Mouse (Mus musculus): ENCODE data around the gene F2rl1. TPM values are rescaled to one million over a fixed set of nuclear protein-coding genes. Genes with fewer than 3 reads are reported as not detected.

The F2rl1 gene
- polyA plus RNA-seq, 1 experiment from 2014 or later, result 0.72 TPM

DNA sequence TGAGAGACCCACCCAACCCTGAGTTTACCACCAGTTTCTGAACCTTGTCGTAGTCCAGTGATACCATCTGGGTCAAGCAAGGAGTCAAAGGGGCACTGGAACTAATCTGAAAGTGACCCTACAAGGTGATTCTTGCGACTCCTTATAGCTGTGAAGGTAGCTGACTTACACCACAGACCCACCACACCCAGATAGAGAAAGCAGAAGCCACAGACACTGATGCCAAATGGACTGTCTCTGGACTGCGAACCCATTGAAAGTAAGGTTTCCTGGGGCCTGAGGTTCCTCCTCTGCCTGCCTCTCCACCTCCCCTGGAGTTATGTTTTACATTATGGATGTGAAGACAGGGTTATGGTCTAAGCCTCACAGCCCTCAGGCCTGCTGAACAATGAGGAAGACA, 28.4 kb downstream of the F2rl1 start:
- H3K27me3 ChIP-seq, result no peaks in the 10 kb centered on the region
- no peak overlapping the region for H3K9ac ChIP-seq
- H3K27ac ChIP-seq, result no peak overlapping the region
- WGBS, result 86% methylated on average over 3 of the region's 3 CpGs
- H3K36me3 ChIP-seq, result no peaks in the 10 kb centered on the region
- ATAC-seq (replicated peaks; ENCODE audit: insufficient number of reproducible peaks, insufficient read depth, low FRiP score, low read depth), result no peak
- H3K4me1 ChIP-seq (replicated peaks), result peaks cover 12% of the 10 kb centered on the region
- no peak overlapping the region for H3K4me3 ChIP-seq
- H3K9me3 ChIP-seq (replicated peaks), result no peaks in the 10 kb centered on the region
- H3K4me2 ChIP-seq, result no peak overlapping the region

DNA sequence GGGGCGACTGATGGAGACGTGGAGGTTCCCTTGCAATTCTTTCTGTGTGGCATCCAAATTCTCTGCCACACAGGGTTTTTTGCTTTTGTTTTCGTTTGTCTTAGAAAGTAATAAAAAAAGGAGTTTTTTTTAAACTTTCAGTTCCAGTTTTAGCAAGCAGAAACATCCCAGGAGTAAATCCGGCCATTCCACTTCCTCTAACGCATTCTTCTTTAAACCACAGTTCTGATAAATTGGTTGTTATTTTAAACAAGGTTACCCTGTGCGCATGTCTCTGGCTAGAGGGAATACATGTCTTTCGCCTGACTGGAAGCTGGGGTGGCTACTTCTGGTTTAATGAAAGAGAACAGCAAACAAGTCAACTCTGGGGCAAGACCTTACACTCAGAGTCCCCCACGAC, 30.2 kb downstream of the F2rl1 start:
- H3K9me3 ChIP-seq (replicated peaks), result no peaks in the 10 kb centered on the region
- 56% methylated on average over 8 of the region's 8 CpGs for WGBS
- no peak overlapping the region for H3K4me3 ChIP-seq
- no peak overlapping the region for H3K9ac ChIP-seq
- peaks cover 12% of the 10 kb centered on the region for H3K4me1 ChIP-seq (replicated peaks)
- no peaks in the 10 kb centered on the region for H3K27me3 ChIP-seq
- H3K36me3 ChIP-seq, result no peaks in the 10 kb centered on the region
- H3K4me2 ChIP-seq, result no peak overlapping the region
- ATAC-seq (replicated peaks; ENCODE audit: insufficient number of reproducible peaks, insufficient read depth, low FRiP score, low read depth), result no peak
- no peak overlapping the region; the same call in 1 of the 2 replicates for H3K27ac ChIP-seq

- no peak overlapping the region for H3K4me3 ChIP-seq
- H3K9ac ChIP-seq, result no peak overlapping the region
- no peak for ATAC-seq (replicated peaks; ENCODE audit: insufficient number of reproducible peaks, insufficient read depth, low FRiP score, low read depth)
- H3K4me2 ChIP-seq, result no peak overlapping the region
- 57% methylated on average over 5 of the region's 5 CpGs for WGBS
- H3K27me3 ChIP-seq, result no peaks in the 10 kb centered on the region
- no peak overlapping the region for H3K27ac ChIP-seq
- H3K4me1 ChIP-seq (replicated peaks), result peaks cover 12% of the 10 kb centered on the region
- H3K9me3 ChIP-seq (replicated peaks), result no peaks in the 10 kb centered on the region
- H3K36me3 ChIP-seq, result no peaks in the 10 kb centered on the region
Observed at GRCm38 (mm10) chr13:95493296-95493695, 31.7 kb downstream of the F2rl1 start.

DNA sequence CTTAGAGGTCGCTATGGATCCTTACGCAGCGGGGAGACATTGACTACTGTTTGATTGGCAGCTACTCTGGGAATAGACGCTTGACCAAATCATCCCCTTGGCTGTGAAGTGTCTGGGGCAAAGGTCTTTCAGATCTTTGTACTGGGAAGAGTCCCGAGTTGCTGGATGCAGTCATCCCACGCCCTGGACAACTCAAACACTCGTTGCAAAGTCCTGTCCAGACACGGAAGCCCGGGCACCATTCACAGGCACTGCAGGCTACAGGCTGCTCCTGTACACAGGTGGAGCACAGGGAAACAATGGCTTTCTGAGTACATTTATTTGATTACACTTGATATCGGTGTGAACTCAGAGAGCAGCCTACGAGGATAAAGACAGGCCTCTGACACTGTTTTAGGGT, 33.7 kb downstream of the F2rl1 start:
- no peak overlapping the region for H3K4me2 ChIP-seq
- no peaks in the 10 kb centered on the region for H3K27me3 ChIP-seq
- H3K9me3 ChIP-seq (replicated peaks), result no peaks in the 10 kb centered on the region
- ATAC-seq (replicated peaks; ENCODE audit: insufficient number of reproducible peaks, insufficient read depth, low FRiP score, low read depth), result no peak
- H3K9ac ChIP-seq, result no peak overlapping the region
- peaks cover 12% of the 10 kb centered on the region for H3K4me1 ChIP-seq (replicated peaks)
- H3K4me3 ChIP-seq, result no peak overlapping the region
- WGBS, result 61% methylated on average over 11 of the region's 11 CpGs
- H3K27ac ChIP-seq, result no peak overlapping the region
- no peaks in the 10 kb centered on the region for H3K36me3 ChIP-seq

GRCm38 (mm10) chr13:95484664-95485063, 40.4 kb downstream of the F2rl1 start:
- H3K4me1 ChIP-seq (replicated peaks), result no peaks in the 10 kb centered on the region
- no peak overlapping the region for H3K9ac ChIP-seq
- no peak overlapping the region for H3K27ac ChIP-seq
- WGBS, result 16% methylated on average over 5 of the region's 5 CpGs
- H3K27me3 ChIP-seq, result peaks cover 10% of the 10 kb centered on the region
- H3K9me3 ChIP-seq (replicated peaks), result no peaks in the 10 kb centered on the region
- H3K4me2 ChIP-seq, result no peak overlapping the region
- H3K36me3 ChIP-seq, result no peaks in the 10 kb centered on the region
- no peak overlapping the region for H3K4me3 ChIP-seq
- no peak for ATAC-seq (replicated peaks; ENCODE audit: insufficient number of reproducible peaks, insufficient read depth, low FRiP score, low read depth)

- Histone ChIP-seq H3K36me3 (no peaks in the 10 kb centered on the region), H3K9ac (no peak overlapping the region), H3K4me2 (no peak overlapping the region), H3K9me3 (replicated peaks) (no peaks in the 10 kb centered on the region), H3K4me3 (no peak overlapping the region), H3K27me3 (peaks cover 13% of the 10 kb centered on the region), H3K4me1 (replicated peaks) (no peaks in the 10 kb centered on the region), H3K27ac (no peak overlapping the region)
- 9% methylated on average over 4 of the region's 4 CpGs for WGBS
- ATAC-seq (replicated peaks; ENCODE audit: insufficient number of reproducible peaks, insufficient read depth, low FRiP score, low read depth), result no peak
Observed at GRCm38 (mm10) chr13:95481428-95481827, 43.6 kb downstream of the F2rl1 start.

DNA sequence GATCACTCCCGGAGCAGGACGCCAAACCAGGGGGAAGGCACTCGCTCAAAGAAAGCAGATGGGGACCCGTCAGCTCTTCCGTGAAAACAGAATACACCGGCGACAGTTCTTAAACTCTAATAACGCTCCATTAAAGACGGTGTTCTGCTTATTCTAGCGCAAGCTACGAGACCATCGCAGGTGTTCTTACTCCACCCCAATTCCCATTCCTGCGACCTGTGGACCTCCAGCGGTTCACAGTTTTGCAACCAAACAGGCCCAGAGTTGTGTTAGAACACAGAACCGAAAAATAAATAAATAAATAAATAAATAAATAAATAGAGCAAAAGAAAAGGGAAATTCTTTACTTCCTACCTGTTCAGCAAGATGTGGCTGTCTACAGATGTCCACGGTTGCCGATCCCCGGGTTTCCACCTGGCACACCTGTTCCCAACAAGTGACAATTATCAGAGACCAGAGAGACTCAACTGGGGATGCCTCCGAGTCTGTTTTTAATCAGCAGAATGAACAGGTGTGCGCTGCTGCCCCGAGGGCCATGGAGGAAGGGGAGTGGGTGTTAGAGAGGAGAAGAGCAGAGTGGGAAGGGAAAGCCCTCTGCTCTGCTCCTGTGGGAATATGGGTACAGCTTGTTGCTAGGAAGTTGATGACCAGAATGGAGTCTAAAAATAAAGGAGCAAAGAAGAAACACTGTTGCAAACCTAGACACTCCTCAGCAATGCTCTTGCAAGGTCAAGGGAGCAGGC, 46.2 kb downstream of the F2rl1 start, which contains the start of gene S100z:
S100z (minus strand) TSS at position 51 of the 743 bp plus-strand sequence.
- WGBS, result 85% methylated on average over 21 of the region's 21 CpGs

GRCm38 (mm10) chr13:95477173-95477572, 47.9 kb downstream of the F2rl1 start:
- Histone ChIP-seq H3K4me1 (replicated peaks) (no peaks in the 10 kb centered on the region; the same call in 1 of the 2 replicates), H3K27me3 (peaks cover 13% of the 10 kb centered on the region), H3K4me2 (no peak overlapping the region), H3K9me3 (replicated peaks) (no peaks in the 10 kb centered on the region), H3K36me3 (no peaks in the 10 kb centered on the region), H3K4me3 (no peak overlapping the region), H3K9ac (no peak overlapping the region), H3K27ac (no peak overlapping the region)
- WGBS, result 77% methylated on average over 6 of the region's 6 CpGs
- no peak for ATAC-seq (replicated peaks; ENCODE audit: insufficient number of reproducible peaks, insufficient read depth, low FRiP score, low read depth)

More for the DNA sequence above, 46.2 kb downstream of the F2rl1 start, which contains the start of gene S100z:
- Histone ChIP-seq H3K9me3 (replicated peaks) (no peaks in the 10 kb centered on the region), H3K4me3 (no peak within 1 kb of the TSS), H3K4me2 (no peak within 1 kb of the TSS), H3K27ac (no peak within 1 kb of the TSS), H3K27me3 (peaks cover 13% of the 10 kb centered on the region), H3K4me1 (replicated peaks) (no peaks in the 10 kb centered on the region; the same call in 1 of the 2 replicates), H3K36me3 (no peaks in the 10 kb centered on the region), H3K9ac (no peak within 1 kb of the TSS)
- no peak for ATAC-seq (replicated peaks; ENCODE audit: insufficient number of reproducible peaks, insufficient read depth, low FRiP score, low read depth)

DNA sequence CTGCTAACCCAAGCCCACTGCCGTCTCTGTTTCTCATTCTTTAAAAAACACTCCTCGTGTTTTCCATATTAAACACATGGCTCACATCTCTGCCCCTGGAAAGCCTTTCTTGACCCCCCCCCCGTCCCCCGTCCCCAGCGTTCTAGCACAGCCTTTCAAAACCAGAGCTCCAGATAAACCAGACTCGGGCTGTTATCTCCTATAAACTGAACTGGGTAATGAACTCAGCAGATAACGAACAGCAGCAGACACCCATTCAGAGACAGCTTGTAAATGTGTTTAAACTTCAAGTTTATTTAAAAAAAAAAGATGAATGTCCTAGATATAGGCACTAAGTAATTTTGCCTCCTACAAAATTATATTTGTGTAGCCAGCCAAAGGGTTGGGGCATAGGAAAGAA, 49.9 kb downstream of the F2rl1 start:
- no peaks in the 10 kb centered on the region; the same call in 1 of the 2 replicates for H3K4me1 ChIP-seq (replicated peaks)
- ATAC-seq (replicated peaks; ENCODE audit: insufficient number of reproducible peaks, insufficient read depth, low FRiP score, low read depth), result no peak
- 17% methylated on average over 7 of the region's 7 CpGs for whole genome bisulfite sequencing
- no peak overlapping the region for H3K4me2 ChIP-seq
- no peaks in the 10 kb centered on the region for H3K9me3 ChIP-seq (replicated peaks)
- no peaks in the 10 kb centered on the region for H3K36me3 ChIP-seq
- no peak overlapping the region for H3K9ac ChIP-seq
- no peak overlapping the region for H3K27ac ChIP-seq
- H3K27me3 ChIP-seq, result peaks cover 7% of the 10 kb centered on the region
- no peak overlapping the region for H3K4me3 ChIP-seq

DNA sequence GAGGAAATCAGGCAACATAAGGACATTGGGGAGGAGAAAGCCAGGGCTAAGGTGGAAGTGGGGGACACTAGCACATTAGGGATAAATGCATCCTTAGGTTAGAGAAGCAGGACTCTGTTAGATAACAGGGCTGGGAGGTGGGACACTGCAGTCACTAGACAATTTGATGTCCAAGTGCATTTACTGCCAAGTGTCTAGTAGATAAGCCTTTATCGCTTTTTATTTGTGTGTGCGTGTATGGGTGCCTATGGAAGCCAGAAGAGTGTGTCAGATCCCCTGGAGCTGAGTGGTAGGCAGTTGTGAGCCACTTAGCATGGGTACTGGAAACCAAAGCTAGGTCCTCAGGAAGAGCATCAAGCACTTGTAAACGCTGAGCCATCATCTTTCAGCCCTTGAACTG, 50.7 kb downstream of the F2rl1 start:
- H3K4me3 ChIP-seq, result no peak overlapping the region
- no peak overlapping the region for H3K27ac ChIP-seq
- H3K36me3 ChIP-seq, result no peaks in the 10 kb centered on the region
- no peaks in the 10 kb centered on the region; the same call in 1 of the 2 replicates for H3K4me1 ChIP-seq (replicated peaks)
- ATAC-seq (replicated peaks; ENCODE audit: insufficient number of reproducible peaks, insufficient read depth, low FRiP score, low read depth), result no peak
- no peaks in the 10 kb centered on the region for H3K9me3 ChIP-seq (replicated peaks)
- H3K27me3 ChIP-seq, result peaks cover 3% of the 10 kb centered on the region; the same call in 1 of the 2 replicates
- no peak overlapping the region for H3K4me2 ChIP-seq
- WGBS, result 63% methylated on average over 3 of the region's 3 CpGs
- no peak overlapping the region for H3K9ac ChIP-seq

GRCm38 (mm10) chr13:95470970-95471369, 54.1 kb downstream of the F2rl1 start:
- Histone ChIP-seq H3K4me1 (replicated peaks) (no peaks in the 10 kb centered on the region; the same call in 1 of the 2 replicates), H3K4me2 (no peak overlapping the region), H3K9ac (no peak overlapping the region), H3K27ac (no peak overlapping the region), H3K4me3 (no peak overlapping the region), H3K27me3 (no peaks in the 10 kb centered on the region), H3K36me3 (no peaks in the 10 kb centered on the region), H3K9me3 (replicated peaks) (no peaks in the 10 kb centered on the region)
- no peak for ATAC-seq (replicated peaks; ENCODE audit: insufficient number of reproducible peaks, insufficient read depth, low FRiP score, low read depth)
- WGBS, result 64% methylated on average over 2 of the region's 2 CpGs
